Mouse (Mus musculus) heart, postnatal 4 days (tissue): Measurements from ENCODE around the gene Tbc1d30. TPM values are rescaled to one million over a fixed set of nuclear protein-coding genes. Genes with fewer than 3 reads are reported as not detected.

ENCODE experiments used
- DNase-seq: peaks from one replicate; pipeline ENCODE4 v3.0.0; 2021
- total RNA-seq, 2 experiments: library from RNA; stranded (reverse); gene quantifications; 2 replicates each; pipeline ENCODE4 v1.2.3; 2021

Tbc1d30 gene
- total RNA-seq, 2 experiments from 2014 or later = 3.7 to 4.9 TPM

GRCm38 (mm10) chr10:121216804-121217203, 134.3 kb downstream of the Tbc1d30 start:
- DNase-seq = no peak

Other genes with a start within 250 kb of the Tbc1d30 start
- gene Gns, start 13.8 kb upstream of the Tbc1d30 start, total RNA-seq = 10 to 100 TPM; 66.2 to 66.9 TPM
- gene Rassf3, start 125.1 kb upstream of the Tbc1d30 start, total RNA-seq = 10 to 100 TPM; 82.2 to 85.0 TPM
- gene Tbk1, start 235.5 kb upstream of the Tbc1d30 start, total RNA-seq = 10 to 100 TPM; 18.7 to 26.8 TPM